Mouse (Mus musculus) cerebellum, adult 2 months (tissue): ENCODE measurements around the gene Gm11634. TPM values are rescaled to one million over a fixed set of nuclear protein-coding genes. Genes with fewer than 3 reads are reported as not detected.
"Not testable (repeated sequence)": the region's sequence is repeated elsewhere in the genome, so short reads cannot be mapped to it uniquely, and the experiment has no call there.

Experiments
- DNase-seq, 2 experiments: peaks; one replicate each; pipeline ENCODE4 v3.0.0; 2021
- H3K27ac ChIP-seq: fragments of 200-500 bp; 2 replicates; pipeline ENCODE4 v1.5.1; 2012; ENCODE audit warnings: low read length, control low read depth, inconsistent platforms; ENCODE audit not compliant: insufficient read depth
- H3K27me3 ChIP-seq: fragments of 200-500 bp; 2 replicates; pipeline ENCODE4 v1.6.1; 2012; ENCODE audit warnings: inconsistent platforms, mild to moderate bottlenecking, low read length, moderate library complexity; ENCODE audit not compliant: control insufficient read depth, insufficient read depth
- H3K4me1 ChIP-seq: fragments of 200-500 bp; 2 replicates; pipeline ENCODE4 v1.6.1; 2011; ENCODE audit warnings: low read length; ENCODE audit not compliant: control insufficient read depth, insufficient read depth
- H3K4me3 ChIP-seq: fragments of 200-500 bp; replicated peaks from 2 replicates; pipeline ENCODE3; 2011; ENCODE audit warnings: mild to moderate bottlenecking, low read depth, low read length, control low read depth; ENCODE audit not compliant: insufficient read depth
- CTCF ChIP-seq: fragments of 200-500 bp; IDR thresholded peaks from 2 replicates; pipeline ENCODE4 v1.5.1; 2011; ENCODE audit warnings: low read depth, mild to moderate bottlenecking, control low read depth, low read length, moderate library complexity, borderline replicate concordance; ENCODE audit not compliant: insufficient read depth
- POLR2A ChIP-seq: fragments of 200-500 bp; IDR thresholded peaks from 2 replicates; pipeline ENCODE4 v1.6.1; 2011; ENCODE audit warnings: low read length, control low read depth, borderline replicate concordance; ENCODE audit not compliant: insufficient read depth
- WGBS: fragments of 180-500 bp; shearing (Covaris S2); methylation state at CpG from one replicate; pipeline ENCODE4 v1.1.7; 2018; 5-methylcytosine and 5-hydroxymethylcytosine counted together
- polyA plus RNA-seq: library from polyadenylated mRNA; depleted of rRNA; stranded (reverse); fragments of >200 nt; gene quantifications from 2 replicates; pipeline ENCODE4 v1.2.3, GENCODE M21; 2012

Gene Gm11634
- polyA plus RNA-seq, 1 experiment, result not detected

DNA sequence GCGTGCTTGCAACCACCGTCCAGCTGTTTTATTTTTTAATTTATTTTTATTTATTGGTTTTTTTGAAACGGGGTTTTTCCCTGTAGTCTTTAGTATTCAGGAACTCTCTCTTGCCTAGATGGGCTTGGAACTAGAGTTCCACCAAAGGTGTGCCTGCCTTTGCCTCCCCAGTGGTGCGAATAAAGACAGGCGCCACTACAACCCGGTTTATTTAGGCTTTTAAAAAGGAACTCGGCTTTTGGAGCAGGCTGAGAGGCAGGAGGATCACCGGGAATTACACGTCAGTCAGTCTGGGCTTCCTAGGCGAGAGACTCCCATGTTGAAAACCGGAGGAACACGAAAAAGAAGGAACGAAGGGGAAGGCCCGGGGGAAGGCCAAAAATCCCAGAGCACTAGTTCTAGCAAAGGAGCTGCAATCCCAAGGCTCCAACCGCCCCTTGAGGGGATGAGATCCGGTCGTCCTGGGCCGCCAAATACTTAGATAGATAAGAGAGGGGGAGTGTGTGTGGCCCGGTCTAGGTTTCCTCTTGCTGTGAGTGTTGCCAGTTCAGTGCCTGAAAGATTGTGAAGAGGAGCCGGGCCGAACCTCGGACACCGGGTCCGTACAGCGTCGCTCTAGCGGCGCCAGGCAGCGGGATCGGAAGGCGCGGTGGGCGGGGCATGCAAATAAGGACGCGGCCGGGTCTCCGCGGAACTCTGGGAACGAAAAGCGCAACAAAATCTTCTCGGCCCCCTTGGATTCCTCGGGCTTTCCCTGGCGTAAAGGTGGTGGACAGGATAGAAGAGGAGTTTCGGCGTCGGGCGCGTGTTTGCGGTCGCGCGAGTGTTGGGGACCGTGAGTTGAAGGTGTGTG lies 42.0 kb upstream of the Gm11634 start:
- Histone ChIP-seq H3K27ac (peak overlapping the region; percentile 94), H3K4me3 (peak overlapping the region; percentile 56)
- H3K27me3 ChIP-seq, H3K4me1 ChIP-seq: not testable (repeated sequence)
- peak; percentile 59 for TF ChIP-seq POLR2A
- DNase-seq, result peak; percentile 86 to 88
- WGBS, result 4% methylated on average over 52 of the region's 53 CpGs

DNA sequence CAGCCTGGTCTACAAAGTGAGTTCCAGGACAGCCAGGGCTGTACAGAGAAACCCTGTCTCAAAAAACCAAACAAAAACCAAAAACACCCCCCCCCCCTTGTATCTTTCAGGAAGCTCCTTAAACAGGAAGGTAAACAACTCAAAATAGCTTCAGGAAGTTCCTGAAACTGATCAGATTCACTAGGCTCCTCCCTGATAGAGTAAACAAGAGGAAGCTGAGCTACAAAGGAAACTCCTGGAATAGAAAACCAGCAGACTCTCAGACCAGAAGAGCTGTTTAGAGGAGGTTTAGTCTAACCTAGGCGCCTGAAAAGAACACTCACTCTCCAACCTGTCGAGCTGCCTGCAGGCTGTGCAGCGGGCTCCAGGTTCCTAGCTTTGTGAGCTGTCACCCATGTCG lies 40.7 kb upstream of the Gm11634 start:
- Histone ChIP-seq H3K4me1 (no peaks in the 10 kb centered on the region; the same call in 1 of the 2 replicates), H3K27ac (no peak overlapping the region), H3K27me3 (no peaks in the 10 kb centered on the region), H3K4me3 (no peak overlapping the region)
- no peak for DNase-seq
- 94% methylated on average over 4 of the region's 4 CpGs for WGBS
- TF ChIP-seq CTCF (no peak), POLR2A (no peak)

DNA sequence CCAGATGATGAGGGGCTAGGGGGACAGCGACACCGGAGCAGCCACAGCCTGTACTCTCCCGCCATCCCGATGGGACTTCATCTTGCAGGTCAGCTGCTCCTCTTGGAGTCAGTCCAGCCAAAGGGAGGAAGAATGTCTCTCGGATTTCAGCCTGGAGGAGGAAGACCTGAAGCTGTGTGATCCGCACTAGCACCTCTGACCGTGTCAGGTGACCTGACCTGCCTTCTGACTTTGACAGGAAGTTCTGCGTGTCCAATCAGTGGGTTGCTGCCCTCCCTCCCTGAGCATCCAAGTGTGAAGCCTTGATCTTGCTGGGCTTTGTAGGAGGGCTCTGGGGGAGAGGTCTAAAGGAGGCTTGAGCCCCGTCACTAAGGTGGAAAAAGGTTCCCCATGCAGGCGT lies 36.6 kb upstream of the Gm11634 start:
- no peak overlapping the region for H3K4me3 ChIP-seq
- DNase-seq, result no peak
- no peak overlapping the region for H3K27ac ChIP-seq
- TF ChIP-seq POLR2A (no peak), CTCF (no peak)
- H3K27me3 ChIP-seq, result no peaks in the 10 kb centered on the region
- WGBS, result 67% methylated on average over 10 of the region's 10 CpGs
- H3K4me1 ChIP-seq, result no peaks in the 10 kb centered on the region; the same call in 1 of the 2 replicates

DNA sequence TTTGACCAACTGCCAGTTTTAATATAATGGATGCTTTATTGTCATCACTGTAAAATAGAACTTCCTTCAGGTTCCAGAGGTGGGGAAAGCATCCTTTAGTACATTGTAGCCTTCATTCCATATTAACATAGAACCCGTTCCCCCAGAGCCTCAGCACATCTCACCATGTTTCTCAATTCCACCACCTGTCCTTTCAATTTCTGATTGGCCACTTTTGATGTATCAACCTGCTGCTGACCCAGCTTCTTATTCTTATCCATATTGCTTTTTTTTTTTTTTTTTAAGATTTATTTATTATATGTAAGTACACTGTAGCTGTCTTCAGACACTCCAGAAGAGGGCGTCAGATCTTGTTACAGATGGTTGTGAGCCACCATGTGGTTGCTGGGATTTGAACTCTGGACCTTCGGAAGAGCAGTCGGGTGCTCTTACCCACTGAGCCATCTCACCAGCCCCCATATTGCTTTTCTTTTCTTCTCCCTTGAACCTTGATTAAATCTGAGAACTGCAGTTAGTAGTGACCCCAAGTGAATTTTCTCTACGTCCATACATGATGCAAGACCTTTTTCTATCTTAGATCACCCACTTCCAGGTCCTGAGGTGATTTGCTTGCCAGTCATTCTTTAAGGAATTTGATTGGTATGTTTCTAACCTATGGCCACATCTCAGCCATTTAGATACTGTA lies 29.8 kb upstream of the Gm11634 start:
- H3K4me1 ChIP-seq, H3K27me3 ChIP-seq, H3K4me3 ChIP-seq, DNase-seq, H3K27ac ChIP-seq: not testable (repeated sequence)
- WGBS, result 59% methylated on average over 4 of the region's 5 CpGs

GRCm38 (mm10) chr11:101627857-101628559 lies 29.0 kb upstream of the Gm11634 start:
- Histone ChIP-seq H3K4me1 (no peaks in the 10 kb centered on the region), H3K4me3 (peak overlapping the region; percentile 69), H3K27ac (no peak overlapping the region), H3K27me3 (no peaks in the 10 kb centered on the region)
- no peak for TF ChIP-seq CTCF
- TF ChIP-seq POLR2A, result no peak
- peak; percentile 70 to 82 for DNase-seq
- WGBS, result under 1% methylated on average over 32 of the region's 33 CpGs

- Histone ChIP-seq H3K27me3 (no peaks in the 10 kb centered on the region), H3K4me1 (no peaks in the 10 kb centered on the region), H3K4me3 (peak within 1 kb of the TSS; percentile 69), H3K27ac (no peak within 1 kb of the TSS)
- DNase-seq, result peak; percentile 77 to 78
- TF ChIP-seq POLR2A (peak; percentile 75; the same call in 1 of the 2 replicates), CTCF (no peak)
- WGBS, result under 1% methylated on average over 34 of the region's 34 CpGs
Observed at GRCm38 (mm10) chr11:101626995-101627856, 28.2 kb upstream of the Gm11634 start, which contains the start of gene Rdm1. Rdm1 (plus strand) TSS chr11:101627195.

DNA sequence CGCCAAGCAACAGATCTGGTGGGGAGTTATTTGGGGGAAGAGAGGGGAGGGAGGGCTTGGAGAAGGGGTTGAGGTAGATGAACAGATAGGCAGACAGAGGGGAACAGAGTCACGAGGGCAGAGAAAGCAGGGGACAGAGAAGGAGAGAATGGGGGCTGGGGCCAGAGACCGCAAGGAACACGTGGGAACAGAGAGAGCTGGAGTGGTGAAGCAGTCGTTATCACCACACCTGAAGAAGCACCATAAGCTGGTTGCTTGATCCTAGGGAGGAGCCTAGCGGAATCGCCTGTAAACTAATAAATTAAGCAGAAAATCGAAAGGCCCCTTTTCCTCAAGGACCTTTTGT lies 27.6 kb upstream of the Gm11634 start:
- WGBS, result 8% methylated on average over 8 of the region's 8 CpGs
- H3K27ac ChIP-seq, result no peak overlapping the region
- peak overlapping the region; percentile 53 for H3K4me3 ChIP-seq
- H3K27me3 ChIP-seq, result no peaks in the 10 kb centered on the region
- no peak for DNase-seq
- TF ChIP-seq POLR2A, result no peak
- no peak for TF ChIP-seq CTCF
- no peaks in the 10 kb centered on the region for H3K4me1 ChIP-seq

DNA sequence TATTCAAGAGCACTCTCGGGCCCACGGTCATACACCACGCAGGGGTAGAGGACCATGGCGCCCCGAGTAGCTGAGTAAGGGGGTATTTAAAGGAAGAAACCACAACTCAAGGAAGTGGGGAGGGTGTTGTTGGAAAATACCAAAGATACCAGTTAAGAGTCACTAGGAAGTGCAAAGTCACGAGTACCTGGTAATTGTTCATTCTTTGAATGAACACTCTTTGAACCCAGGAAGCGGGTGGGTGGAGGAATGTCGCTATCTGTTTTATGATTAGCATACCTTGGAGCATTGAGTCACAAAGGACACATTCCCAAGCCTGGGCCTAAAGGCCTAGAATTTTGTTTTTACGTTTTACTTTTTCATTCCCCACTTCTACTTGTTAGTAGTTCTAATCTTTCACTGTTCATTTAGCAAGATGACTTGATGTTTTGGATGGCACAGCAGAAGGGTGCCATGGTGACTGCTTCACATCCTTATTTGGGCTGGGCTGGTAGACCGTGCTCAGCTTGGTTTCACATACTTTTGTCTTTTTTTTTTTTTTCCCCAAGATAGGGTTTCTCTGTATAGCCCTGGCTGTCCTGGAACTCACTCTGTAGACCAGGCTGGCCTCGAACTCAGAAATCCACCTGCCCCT lies 21.1 kb upstream of the Gm11634 start:
- 93% methylated on average over 11 of the region's 11 CpGs for WGBS
- not testable (repeated sequence) for H3K4me3 ChIP-seq, H3K27ac ChIP-seq, H3K4me1 ChIP-seq, H3K27me3 ChIP-seq, DNase-seq
